Mouse (Mus musculus): ENCODE results near the gene Haus8. TPM values are rescaled to one million over a fixed set of nuclear protein-coding genes. Genes with fewer than 3 reads are reported as not detected.
"Not testable (repeated sequence)": the region's sequence is repeated elsewhere in the genome, so short reads cannot be mapped to it uniquely, and the experiment has no call there.

Gene Haus8
- 10 to 100 TPM; 10.6 to 17.4 (median 12.4) TPM for total RNA-seq (2022)

DNA sequence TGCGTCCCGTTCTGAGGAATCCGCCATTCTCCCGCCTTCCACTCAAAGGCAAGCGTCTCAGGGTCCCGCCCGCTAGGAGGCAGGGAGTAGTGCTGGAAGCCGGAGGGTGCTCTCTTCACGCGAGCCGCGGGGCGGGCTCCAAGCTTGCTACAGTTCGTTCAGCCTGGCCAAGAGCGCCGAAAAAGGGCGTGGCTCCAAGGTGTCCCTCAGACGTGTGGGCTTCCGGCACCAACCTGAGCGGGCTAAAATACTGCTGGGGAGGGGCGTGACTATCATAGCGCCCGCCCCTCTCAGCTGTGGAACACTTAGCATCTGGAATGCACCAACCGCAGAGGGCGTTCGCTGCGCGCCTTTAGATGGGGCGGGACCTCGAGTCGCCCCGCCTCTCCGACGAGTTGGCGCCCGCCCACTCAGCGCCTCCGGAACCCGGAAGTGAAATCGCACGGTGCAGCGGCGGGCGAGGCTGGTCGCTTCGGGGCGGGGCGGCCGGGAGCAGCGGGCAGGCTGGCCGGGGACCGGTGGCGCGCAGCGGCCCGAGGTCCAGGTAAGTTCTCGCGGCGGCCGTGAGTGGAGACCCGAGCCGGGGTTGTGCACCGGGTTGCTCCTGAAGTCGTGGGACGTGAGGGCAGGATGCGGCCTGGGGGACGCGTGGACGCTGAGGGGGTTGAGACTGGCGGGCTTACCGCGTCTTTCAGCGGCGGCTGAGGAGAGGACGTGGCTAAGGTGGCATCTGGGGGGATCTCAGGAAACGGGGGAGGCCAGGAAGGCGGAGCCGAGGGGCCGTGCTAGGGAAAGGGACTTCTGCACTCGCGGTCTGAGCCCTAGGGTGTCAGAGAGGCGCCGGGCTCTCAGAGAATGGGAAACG lies at the start of gene Haus8, which contains the start of gene Myo9b:
Gene Haus8 (minus strand): TSS at position 649 of the 865 bp plus-strand sequence.
Gene Myo9b (plus strand): TSS at position 429 of the 865 bp plus-strand sequence.
- peak; percentile 89 to 99 for DNase-seq (ENCODE audit: low spot score in 2 of 2)

DNA sequence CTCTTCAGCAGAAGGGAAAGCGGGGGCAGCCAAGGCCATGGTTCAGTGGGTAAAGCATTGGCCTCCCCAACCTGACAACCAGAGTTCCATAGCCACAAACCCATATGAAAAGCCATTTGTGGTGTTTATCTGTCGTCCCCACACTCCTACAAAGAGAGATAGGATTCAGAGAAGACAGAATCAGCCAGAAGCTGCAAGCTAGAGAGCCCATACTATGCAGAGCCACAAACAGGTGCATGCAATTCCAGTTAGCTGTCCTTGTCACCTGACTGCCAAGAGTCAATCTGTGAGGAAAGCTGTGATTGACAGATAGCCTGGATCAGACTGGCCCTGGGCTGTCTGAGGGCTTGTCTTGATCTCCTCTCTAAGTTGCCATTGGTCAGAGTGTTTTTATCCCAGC lies 47.0 kb upstream of the Haus8 start:
- not testable (repeated sequence) for DNase-seq (ENCODE audit: low spot score in 2 of 2)

DNA sequence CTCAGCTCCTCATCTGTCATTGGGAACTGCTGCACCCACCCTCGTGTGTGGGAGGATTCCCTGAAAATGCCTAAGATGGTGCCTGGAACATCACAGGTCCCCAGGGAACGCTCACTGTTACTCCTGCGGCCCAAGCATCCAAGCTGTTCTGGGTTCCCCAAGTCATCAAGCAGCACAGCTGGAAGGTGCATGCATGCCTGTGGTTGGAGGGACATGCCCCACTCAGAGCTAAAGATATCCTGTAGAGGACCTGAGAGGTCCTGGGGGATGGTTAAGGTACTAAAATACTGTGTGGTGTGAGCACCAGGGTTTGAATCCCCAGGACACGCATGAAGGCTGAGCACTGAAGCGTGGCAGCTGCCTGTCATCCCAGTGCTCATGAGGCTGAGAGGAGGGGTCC lies 45.9 kb upstream of the Haus8 start:
- not testable (repeated sequence) for DNase-seq (ENCODE audit: low spot score in 2 of 2)

DNA sequence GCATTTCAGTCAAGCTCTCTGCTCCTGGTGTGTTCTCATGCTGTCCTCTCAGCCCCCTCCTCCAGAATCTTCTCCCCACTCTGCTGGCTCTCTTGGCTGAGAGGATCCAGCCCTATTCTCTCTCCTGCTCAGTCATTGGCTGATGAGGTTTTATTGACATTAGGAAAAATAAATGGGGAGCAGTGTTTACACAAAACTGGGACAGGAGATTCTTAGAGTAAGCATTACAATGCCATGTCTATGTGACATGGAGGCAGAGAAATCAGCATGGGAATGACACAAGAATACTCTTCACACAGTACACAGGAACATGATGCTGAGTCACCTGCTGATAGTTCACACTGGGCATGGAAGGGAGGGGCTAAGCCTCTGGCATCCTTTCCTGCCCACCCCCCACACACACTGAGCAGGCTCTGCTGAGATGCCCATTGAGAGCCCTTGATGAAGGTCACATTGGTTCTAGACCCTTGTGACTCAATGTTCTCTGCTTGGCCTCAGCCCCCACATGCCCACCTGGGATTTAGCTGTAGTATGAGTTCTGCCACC lies 43.8 kb upstream of the Haus8 start:
- DNase-seq (ENCODE audit: low spot score in 2 of 2) = no peak

DNA sequence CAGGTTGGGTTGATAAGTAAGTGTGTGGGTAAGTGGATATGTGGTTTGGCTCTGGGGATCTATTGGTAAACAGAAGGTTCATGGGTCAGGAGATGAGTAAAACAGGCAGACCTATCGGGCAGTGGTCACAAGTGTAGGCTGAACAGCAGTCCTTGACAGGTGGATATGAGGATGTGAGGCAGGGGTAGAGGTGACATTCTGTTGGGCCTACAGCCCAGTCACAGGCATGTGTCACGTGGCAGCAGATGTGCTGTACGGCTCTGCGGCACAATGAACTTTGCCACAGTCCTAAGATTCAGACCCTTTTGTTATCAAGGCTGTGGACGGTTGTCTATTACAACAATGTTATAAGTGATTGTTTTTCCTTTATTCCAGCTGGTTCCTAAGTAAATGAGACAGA lies 43.2 kb upstream of the Haus8 start:
- no peak for DNase-seq (ENCODE audit: low spot score in 2 of 2)

DNA sequence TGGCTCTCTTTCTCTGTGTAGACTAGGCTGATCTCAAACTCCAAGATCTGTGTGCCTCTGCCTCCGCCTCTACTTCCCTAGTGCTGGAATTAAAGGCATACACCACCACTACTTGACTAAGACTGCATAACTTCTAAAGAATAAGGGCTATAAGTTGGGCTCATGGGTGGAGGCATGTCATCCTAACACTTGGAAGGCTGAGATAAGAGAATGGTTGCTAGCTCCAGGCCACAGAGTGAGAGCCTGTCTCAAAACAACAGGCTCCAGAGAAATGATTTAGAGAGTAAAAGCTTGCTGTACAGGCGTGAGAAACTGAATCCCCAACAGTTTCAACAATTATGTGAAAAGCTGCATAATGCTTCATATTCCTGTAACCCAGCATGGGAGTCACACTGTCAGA lies 41.2 kb upstream of the Haus8 start:
- DNase-seq (ENCODE audit: low spot score in 2 of 2) = no peak

DNA sequence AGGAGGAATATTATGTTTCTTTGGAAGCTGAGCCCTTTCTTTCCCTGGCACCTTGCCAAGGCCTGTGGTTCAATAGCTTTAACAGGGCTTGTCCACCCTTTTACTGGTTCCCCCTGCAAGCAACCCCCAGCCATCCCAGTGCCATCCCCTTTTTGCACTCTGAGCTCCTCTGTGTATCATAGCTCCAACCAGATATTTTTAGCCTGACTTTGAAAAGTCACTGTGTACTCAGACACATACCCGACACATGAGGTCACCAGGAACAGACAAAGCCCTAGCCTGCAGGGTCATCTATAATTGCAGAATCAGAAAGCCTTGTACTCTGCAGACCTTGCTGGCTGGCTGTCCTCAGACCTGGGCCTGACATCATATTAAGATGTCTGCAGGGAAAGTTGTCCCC lies 40.0 kb upstream of the Haus8 start:
- DNase-seq (ENCODE audit: low spot score in 2 of 2) = no peak

DNA sequence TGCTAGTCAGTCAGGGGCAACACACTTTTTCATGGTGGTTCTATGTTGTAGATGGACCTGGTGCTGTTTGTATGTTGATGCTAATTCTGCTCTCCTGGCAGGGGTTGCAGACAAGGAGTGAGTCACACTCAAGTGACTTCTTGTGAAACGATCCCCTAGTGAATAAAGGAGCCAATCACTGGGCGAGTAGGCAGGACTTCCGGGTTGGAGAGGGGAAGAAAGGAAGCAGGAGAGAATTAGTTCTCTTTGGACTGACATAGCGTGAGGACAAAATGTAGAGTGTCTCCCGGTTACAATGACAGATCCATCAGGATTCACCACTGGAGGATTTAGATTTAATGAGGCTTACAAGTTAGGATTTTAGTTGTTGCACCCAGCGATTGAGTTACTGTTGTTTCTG lies 37.7 kb upstream of the Haus8 start:
- DNase-seq (ENCODE audit: low spot score in 2 of 2) = no peak

DNA sequence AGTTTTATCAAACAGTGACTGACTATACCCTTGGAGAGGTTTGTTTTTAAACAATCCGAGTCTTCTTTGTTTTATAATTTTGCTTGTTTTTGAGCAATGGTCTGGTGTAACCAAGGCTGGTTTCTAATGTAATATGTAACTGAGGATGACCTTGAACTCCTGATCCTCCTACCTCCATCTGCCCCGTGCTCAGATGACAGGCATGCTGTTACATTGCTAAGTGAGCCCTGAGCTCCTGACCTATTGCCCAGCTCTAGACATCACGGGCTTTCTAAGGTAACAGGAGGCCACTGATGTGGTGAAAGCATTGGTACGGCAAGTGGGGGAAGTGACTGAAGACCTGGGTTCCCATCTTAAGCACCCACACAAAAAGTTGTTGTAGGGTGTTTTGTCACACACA lies 35.2 kb upstream of the Haus8 start:
- DNase-seq (ENCODE audit: low spot score in 2 of 2) = no peak

DNA sequence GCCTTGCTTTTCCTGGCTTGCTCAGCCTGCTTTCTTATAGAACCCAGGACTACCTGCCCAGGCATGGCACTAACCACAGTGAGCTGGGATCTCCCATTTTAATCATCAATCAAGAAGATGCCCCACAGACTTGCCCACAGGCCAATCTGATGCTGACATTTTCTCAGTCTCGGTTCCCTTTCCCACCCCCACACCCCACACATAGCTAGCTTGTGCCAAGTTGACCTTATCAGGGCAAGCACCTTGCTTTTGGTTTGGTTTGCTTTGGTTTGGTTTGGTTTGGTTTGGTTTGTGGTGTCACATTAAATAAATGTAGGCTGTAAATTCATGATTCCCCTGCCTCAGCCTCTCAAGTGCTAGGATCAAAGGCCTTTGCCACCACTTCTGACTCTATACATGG lies 34.6 kb upstream of the Haus8 start:
- DNase-seq (ENCODE audit: low spot score in 2 of 2) = no peak

DNA sequence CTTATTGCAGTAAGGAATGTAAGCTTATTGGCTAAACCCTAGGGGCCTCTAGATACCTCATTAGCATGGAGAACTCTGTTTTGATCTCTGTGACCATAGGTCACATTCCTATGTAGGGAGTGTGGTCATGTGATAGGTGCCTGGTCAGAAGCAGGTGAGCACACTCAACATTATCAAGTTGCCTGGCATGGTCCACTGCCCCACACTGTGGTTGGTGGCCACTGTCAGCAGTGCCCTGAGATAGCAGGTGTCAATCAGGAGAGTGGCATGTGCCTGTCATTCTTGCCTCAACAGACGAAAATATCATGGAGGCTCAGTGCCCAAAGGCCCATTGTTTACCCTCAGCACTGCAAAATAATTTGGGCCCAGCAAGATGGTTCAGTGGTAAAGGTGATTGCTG lies 33.3 kb upstream of the Haus8 start:
- no peak for DNase-seq (ENCODE audit: low spot score in 2 of 2)

DNA sequence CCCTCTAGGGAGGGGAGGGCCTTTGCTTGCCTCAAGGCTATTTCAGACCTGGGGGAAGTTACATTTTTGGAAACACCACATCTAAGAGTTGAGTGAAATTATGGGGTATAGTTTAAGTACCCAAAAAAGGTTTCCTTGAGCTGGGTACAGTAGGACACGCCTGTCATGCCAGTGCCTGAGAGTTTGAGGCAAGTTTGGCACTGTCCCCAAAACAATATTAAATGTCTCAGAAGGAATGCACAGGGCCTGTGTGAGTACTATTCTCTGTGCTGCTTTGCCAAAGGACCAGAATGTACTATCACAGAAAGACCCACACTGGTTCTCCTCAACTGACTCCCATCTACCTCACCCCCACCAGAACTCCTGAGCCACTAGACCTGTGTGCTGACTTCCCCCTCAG lies 30.9 kb upstream of the Haus8 start:
- no peak for DNase-seq (ENCODE audit: low spot score in 2 of 2)

DNA sequence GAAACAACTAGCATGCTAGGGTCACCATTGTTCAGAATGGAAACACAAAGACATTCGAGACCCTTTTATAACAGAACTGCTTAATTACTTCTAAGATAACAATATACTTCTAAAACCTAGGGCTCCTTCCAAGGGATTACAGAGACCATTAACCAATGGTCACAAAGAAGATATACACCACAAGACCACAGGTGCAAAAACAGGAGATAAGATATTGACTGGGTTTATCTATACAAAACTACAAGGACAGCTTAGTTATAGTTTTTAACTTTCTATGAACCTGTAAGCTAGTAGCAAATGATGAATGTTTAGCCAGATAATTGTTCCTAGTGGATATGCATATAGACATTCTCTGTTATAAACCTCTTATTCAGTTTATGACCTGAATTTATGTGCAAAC lies 30.1 kb upstream of the Haus8 start:
- DNase-seq (ENCODE audit: low spot score in 2 of 2) = no peak

DNA sequence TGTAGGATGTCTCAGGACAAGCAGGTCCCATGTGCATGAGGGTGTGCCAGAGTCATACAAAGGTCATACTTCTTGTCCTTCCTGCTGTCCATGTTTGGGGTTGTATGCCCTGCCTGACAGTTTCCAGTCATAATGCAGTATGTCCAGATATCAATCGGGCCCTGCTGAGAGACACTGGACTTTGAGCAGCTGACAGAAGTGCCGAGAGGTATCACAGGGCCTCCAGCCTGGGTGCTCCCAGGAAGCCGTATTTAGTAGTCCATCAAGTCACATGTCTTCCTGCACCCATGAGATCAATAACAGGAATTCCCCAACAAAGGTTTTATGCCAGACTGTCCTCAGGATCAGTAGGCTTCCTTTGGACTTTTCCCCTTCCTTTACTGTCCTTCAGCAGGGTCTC lies 27.0 kb upstream of the Haus8 start:
- DNase-seq (ENCODE audit: low spot score in 2 of 2) = no peak

DNA sequence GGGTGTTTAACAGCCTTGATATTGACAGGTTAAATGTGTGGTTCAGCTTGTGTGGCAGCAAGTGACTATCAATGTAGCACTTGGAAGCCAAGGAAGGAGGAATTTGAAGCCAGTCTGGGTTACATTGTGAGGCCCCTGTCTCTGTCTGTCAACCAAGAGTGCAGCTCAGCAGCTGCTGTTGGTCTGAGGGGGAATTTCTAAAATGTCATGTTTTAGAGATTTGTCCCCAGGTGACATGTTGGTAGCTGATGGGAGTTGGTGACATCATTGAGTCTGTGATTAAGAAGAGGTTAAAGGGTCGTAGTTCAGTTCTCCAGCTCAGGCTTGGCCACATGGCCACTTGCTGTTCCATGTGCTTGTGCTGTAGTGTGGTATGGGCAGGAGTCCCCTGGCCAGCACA lies 24.7 kb upstream of the Haus8 start:
- no peak for DNase-seq (ENCODE audit: low spot score in 2 of 2)

DNA sequence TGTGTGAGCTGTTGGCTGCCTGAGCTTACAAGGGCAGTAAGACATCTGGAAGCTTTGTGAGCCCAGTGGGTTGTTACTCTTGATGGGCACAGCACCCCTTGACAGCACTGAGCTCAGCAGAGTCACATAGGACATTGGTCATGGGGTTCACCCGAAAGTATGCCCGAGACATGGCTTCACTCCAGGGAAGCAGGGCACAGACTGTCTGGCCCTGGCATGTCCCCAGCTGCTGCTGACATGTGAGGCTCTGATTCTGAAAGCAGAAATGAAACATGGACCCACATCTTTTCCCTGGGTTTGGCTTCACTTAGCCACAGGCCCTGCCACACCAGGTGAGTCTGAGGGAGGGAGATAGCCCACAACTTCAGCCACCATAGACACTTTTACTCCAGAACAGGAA lies 24.1 kb upstream of the Haus8 start:
- DNase-seq (ENCODE audit: low spot score in 2 of 2) = no peak

DNA sequence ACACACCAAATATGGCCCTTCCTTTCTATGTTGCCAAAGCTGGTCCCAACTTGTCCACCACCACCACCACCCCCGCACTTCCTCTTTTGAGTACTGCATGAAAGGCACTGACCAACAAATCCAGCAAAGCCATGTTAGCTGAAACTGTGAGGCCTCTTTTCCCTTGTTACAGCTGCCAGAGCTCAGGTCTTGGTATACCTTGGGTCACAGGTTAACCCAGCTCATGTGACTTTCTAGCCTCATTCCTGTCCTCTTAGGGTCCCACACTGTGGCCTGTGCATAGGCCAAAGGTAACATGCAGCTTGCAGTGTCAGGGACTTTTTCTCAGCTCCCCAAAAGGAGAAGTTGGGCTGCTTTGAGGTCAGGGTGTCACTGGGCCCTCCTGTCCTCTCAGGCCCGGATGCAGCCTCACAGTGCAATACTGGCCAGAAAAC lies 23.5 kb upstream of the Haus8 start:
- DNase-seq (ENCODE audit: low spot score in 2 of 2) = no peak

DNA sequence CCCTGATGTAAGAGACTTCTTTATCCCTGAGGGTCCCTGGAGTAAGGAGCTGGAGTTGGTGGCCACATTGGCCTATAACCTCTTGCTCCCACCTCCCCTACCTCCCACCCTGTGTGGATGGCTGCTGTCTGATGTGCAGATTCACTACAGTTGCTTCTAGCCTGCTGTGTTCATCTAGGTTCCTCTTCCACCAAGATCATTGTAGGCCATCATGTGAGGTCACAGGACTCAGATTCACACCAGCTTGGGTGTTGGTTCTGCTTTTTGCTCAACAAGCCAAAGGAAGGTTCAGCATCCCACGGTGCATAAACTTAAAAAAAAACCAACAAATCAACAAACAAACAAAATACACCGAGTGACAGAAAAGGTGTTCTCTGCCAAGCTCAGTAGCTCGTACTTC lies 21.2 kb upstream of the Haus8 start:
- not testable (repeated sequence) for DNase-seq (ENCODE audit: low spot score in 2 of 2)

DNA sequence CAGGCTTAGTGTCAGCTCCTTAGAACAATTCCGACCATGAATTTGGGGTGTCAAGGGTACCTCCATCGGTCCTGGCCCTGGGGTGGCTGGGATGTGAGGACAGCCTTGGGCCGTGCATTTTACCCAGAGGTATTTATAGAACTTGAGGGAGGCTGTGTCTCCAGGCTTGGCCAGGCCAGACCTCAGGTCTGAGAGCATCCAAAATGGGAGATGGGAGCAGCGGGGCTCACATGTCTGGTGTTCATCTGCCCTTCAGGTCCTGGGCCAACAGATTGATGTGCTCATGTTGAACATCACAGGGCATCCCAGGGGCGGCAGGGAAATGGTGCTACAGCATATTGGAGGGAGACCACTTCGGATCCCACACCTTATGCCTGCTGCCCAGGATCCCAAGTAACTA lies 18.6 kb upstream of the Haus8 start:
- DNase-seq (ENCODE audit: low spot score in 2 of 2) = no peak

DNA sequence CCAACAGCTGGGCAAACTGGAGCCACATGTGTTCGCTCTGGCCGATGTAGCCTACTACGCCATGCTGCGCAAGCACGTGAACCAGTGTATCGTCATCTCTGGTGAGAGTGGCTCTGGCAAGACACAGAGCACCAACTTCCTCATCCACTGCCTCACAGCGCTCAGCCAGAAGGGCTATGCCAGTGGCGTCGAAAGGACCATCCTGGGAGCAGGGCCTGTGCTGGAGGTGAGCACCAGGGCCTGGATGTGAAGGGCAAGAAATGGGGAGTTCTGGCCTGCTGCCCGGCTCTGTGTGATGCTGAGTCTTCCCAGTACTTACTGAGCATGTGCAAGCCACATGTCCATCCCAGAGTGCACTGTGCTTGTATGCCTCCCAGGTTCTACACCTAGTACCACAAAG lies 18.2 kb upstream of the Haus8 start:
- DNase-seq (ENCODE audit: low spot score in 2 of 2) = no peak

DNA sequence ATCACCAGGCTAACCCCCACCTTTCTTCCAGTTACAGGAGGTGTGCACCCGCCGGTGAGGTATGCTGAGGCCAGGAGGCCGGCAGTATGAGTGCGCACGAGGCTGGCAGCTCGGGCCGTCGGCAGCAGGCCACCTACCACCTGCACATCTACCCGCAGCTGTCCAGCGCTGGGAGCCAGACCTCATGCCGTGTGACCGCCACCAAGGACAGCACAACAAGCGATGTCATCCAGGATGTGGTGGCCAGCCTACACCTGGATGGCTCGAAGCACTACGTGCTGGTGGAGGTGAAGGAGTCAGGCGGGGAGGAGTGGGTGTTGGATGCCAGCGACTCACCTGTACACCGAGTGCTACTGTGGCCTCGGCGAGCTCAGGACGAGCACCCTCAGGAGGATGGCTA lies 17.5 kb upstream of the Haus8 start:
- DNase-seq (ENCODE audit: low spot score in 2 of 2) = no peak

DNA sequence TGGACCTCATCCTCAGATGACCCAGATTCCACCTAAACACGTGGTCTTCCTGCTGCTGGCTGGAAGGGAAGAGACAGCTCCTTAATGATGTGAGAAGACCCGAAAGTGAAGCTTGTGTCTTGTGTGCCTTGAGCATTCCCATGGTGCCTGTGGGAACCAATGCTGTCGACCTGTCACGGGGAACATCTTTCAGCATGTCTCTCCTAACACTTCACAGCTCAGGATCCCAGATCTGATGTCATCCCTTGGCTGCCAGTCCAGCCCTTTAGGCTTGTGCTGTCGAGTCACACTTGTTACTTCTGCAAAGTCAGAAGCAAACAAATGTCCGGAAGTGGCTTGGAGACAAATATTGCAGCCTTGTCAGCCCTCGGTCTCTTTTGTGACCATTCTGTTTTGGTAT lies 16.4 kb upstream of the Haus8 start:
- DNase-seq (ENCODE audit: low spot score in 2 of 2) = no peak

DNA sequence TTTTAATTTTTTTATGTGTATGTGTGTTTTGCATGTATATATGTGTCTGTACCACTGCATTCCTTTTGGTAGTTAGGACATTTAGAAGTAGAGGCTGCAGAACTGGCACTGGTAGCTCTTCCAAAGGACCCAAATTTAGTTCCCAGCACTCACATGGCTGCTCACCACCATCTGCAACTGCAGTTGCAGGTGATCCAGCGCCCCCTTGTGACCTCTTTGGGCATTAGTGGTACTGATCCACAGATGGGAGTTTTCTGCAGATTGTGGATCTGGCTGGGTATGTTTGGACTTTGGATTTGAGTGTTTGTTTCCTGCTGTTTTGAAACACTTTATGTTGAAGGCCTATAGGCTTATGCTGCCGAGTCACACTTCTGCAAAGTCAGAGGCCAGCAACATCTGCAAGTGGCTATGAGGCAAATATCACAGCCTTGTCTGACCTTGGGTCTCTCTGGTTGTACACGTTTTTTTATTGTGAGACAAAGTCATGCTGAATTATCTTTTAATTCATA lies 15.8 kb upstream of the Haus8 start:
- DNase-seq (ENCODE audit: low spot score in 2 of 2) = no peak

All from left cerebral cortex, adult 8-10 months (tissue).